Mouse (Mus musculus): ENCODE measurements around the gene Neil1. TPM values are rescaled to one million over a fixed set of nuclear protein-coding genes. Genes with fewer than 3 reads are reported as not detected.

Gene Neil1
- total RNA-seq (2022) = 10 to 100 TPM in 1 of 4 experiments, 1 to 10 TPM in 3; 9.4 to 10.4 (median 9.8) TPM

GRCm38 (mm10) chr9:57148144-57148878, at the start of gene Neil1:
Gene Neil1 (minus strand): TSS chr9:57148305.
- DNase-seq (ENCODE audit: low spot score in 2 of 2) = peak; percentile 91 to 93

GRCm38 (mm10) chr9:57197414-57197813, 49.3 kb upstream of the Neil1 start:
- no peak for DNase-seq (ENCODE audit: low spot score in 2 of 2)

- DNase-seq (ENCODE audit: low spot score in 2 of 2) = no peak
Observed at GRCm38 (mm10) chr9:57196708-57197107, 48.6 kb upstream of the Neil1 start.

GRCm38 (mm10) chr9:57168411-57168810, 20.3 kb upstream of the Neil1 start:
- no peak for DNase-seq (ENCODE audit: low spot score in 2 of 2)

- no peak for DNase-seq (ENCODE audit: low spot score in 2 of 2)
Observed at GRCm38 (mm10) chr9:57166173-57166572, 18.1 kb upstream of the Neil1 start.

- no peak for DNase-seq (ENCODE audit: low spot score in 2 of 2)
Observed at GRCm38 (mm10) chr9:57163137-57163536, 15.0 kb upstream of the Neil1 start.

GRCm38 (mm10) chr9:57162496-57162895, 14.4 kb upstream of the Neil1 start:
- no peak for DNase-seq (ENCODE audit: low spot score in 2 of 2)

GRCm38 (mm10) chr9:57158506-57158905, 10.4 kb upstream of the Neil1 start:
- no peak for DNase-seq (ENCODE audit: low spot score in 2 of 2)

- DNase-seq (ENCODE audit: low spot score in 2 of 2) = peak; percentile 94 to 95
Observed at GRCm38 (mm10) chr9:57158013-57158470, 9.9 kb upstream of the Neil1 start, which contains the start of gene Commd4. Gene Commd4 (minus strand): TSS chr9:57158331.

- DNase-seq (ENCODE audit: low spot score in 2 of 2) = no peak
Observed at GRCm38 (mm10) chr9:57157499-57157898, 9.4 kb upstream of the Neil1 start.

- DNase-seq (ENCODE audit: low spot score in 2 of 2) = no peak
Observed at GRCm38 (mm10) chr9:57156823-57157222, 8.7 kb upstream of the Neil1 start.

GRCm38 (mm10) chr9:57156383-57156782, 8.3 kb upstream of the Neil1 start:
- DNase-seq (ENCODE audit: low spot score in 2 of 2) = no peak

- no peak for DNase-seq (ENCODE audit: low spot score in 2 of 2)
Observed at GRCm38 (mm10) chr9:57152331-57152730, 4.2 kb upstream of the Neil1 start.

GRCm38 (mm10) chr9:57150192-57150591, 2.1 kb upstream of the Neil1 start:
- no peak for DNase-seq (ENCODE audit: low spot score in 2 of 2)

GRCm38 (mm10) chr9:57149021-57149420, 916 bp upstream of the Neil1 start:
- no peak for DNase-seq (ENCODE audit: low spot score in 2 of 2)

- peak in 1 of 2 experiments; percentile 43 for DNase-seq (ENCODE audit: low spot score in 2 of 2)
Observed at GRCm38 (mm10) chr9:57147205-57148143, 631 bp downstream of the Neil1 start.

- no peak for DNase-seq (ENCODE audit: low spot score in 2 of 2)
Observed at GRCm38 (mm10) chr9:57146451-57147066, 1.5 kb downstream of the Neil1 start.

- DNase-seq (ENCODE audit: low spot score in 2 of 2) = no peak
Observed at GRCm38 (mm10) chr9:57144830-57145229, 3.3 kb downstream of the Neil1 start.

- no peak for DNase-seq (ENCODE audit: low spot score in 2 of 2)
Observed at GRCm38 (mm10) chr9:57143212-57143611, 4.9 kb downstream of the Neil1 start.

GRCm38 (mm10) chr9:57141417-57142353, 6.4 kb downstream of the Neil1 start:
- DNase-seq (ENCODE audit: low spot score in 2 of 2) = no peak
